Mouse (Mus musculus) midbrain, embryonic 13.5 days (tissue): Measurements from ENCODE around the gene Pde4d. TPM values are rescaled to one million over a fixed set of nuclear protein-coding genes. Genes with fewer than 3 reads are reported as not detected.
A peak's percentile ranks its signal among the peaks of the same experiment; 100 is the strongest.

ENCODE experiments used
- ATAC-seq: fragments of 200-750 bp; cut with Nextera tagmentation; 2 replicates; pipeline ENCODE4 v1.8.0; 2017; ENCODE audit warnings: mild to moderate bottlenecking, moderate TSS enrichment, moderate library complexity
- H3K27ac ChIP-seq: fragments of 300-500 bp; sonication (generic); 2 replicates; pipeline ENCODE4 v1.5.1; 2015; ENCODE audit warnings: inconsistent platforms, mild to moderate bottlenecking, moderate library complexity
- H3K27me3 ChIP-seq: fragments of 300-500 bp; sonication (generic); 2 replicates; pipeline ENCODE4 v1.6.1; 2015; ENCODE audit warnings: mild to moderate bottlenecking, inconsistent platforms
- H3K36me3 ChIP-seq: fragments of 300-500 bp; sonication (generic); 2 replicates; pipeline ENCODE4 v1.6.1; 2015; ENCODE audit warnings: mild to moderate bottlenecking, inconsistent platforms
- H3K4me1 ChIP-seq: fragments of 300-500 bp; sonication (generic); replicated peaks from 2 replicates; pipeline ENCODE4 v1.6.1; 2015; ENCODE audit warnings: inconsistent platforms
- H3K4me2 ChIP-seq: fragments of 300-500 bp; sonication (generic); replicated peaks from 2 replicates; pipeline ENCODE4 v1.6.1; 2015; ENCODE audit warnings: moderate library complexity, mild to moderate bottlenecking, inconsistent platforms
- H3K4me3 ChIP-seq: fragments of 300-500 bp; sonication (generic); replicated peaks from 2 replicates; pipeline ENCODE4 v1.5.1; 2015; ENCODE audit warnings: mild to moderate bottlenecking, inconsistent platforms
- H3K9ac ChIP-seq: fragments of 300-500 bp; sonication (generic); replicated peaks from 2 replicates; pipeline ENCODE4 v1.6.1; 2015; ENCODE audit warnings: mild to moderate bottlenecking, inconsistent platforms
- H3K9me3 ChIP-seq: fragments of 300-500 bp; sonication (generic); 2 replicates; pipeline ENCODE4 v1.6.1; 2016; ENCODE audit warnings: mild to moderate bottlenecking, inconsistent platforms
- WGBS: fragments of 180-500 bp; shearing (Covaris S2); methylation state at CpG from one replicate; pipeline ENCODE4 v1.1.7; 2015; 5-methylcytosine and 5-hydroxymethylcytosine counted together
- polyA plus RNA-seq: library from polyadenylated mRNA; unstranded; fragments of >200 nt; fragmentation: Nextera tagmentation; extraction: Ambion mirVana; gene quantifications from 2 replicates; pipeline ENCODE4 v1.2.1, GENCODE M21; 2015

The Pde4d gene
- polyA plus RNA-seq, 1 experiment from 2014 or later: 19.7 TPM

GRCm38 (mm10) chr13:108536951-108537350 lies 87.2 kb downstream of the Pde4d start:
- ATAC-seq: no peak
- Histone ChIP-seq H3K27ac (no peak overlapping the region), H3K4me2 (no peak overlapping the region), H3K9me3 (no peaks in the 10 kb centered on the region), H3K36me3 (no peaks in the 10 kb centered on the region), H3K4me1 (no peaks in the 10 kb centered on the region), H3K27me3 (no peaks in the 10 kb centered on the region), H3K4me3 (no peak overlapping the region), H3K9ac (no peak overlapping the region)
- WGBS: 88% methylated on average over 6 of the region's 6 CpGs

DNA sequence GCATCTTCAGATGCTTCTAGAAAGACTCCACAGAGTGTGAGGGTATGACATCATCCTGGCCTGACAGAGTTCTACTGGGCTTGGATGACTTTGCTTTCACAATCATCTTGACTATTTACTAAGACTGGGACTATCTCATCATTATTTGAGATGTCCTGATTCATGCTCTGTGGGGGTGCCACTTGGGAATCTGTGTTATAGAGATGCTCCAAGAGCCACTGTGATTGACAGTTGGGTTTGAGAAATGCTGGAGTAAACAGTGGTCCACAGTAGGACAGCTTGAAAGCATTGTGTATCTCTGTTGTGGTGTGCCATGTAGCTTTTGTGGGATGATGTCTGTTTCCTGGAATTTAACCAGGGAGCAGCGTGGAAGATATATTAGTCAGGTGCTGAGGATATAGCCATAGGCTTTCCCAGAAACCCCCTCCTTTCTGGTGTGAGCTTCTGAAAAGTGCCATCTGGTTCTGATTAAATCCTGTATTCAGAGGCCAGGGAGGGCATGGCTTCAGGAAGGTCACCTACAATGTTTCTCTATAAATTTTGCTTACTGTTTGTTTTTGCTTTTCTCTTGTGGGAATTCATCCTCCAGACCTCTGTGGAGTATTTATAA lies 89.1 kb downstream of the Pde4d start:
- Histone ChIP-seq H3K4me1 (no peaks in the 10 kb centered on the region), H3K36me3 (no peaks in the 10 kb centered on the region), H3K4me3 (no peak overlapping the region), H3K9me3 (no peaks in the 10 kb centered on the region), H3K4me2 (no peak overlapping the region), H3K27me3 (no peaks in the 10 kb centered on the region), H3K9ac (no peak overlapping the region), H3K27ac (no peak overlapping the region)
- ATAC-seq: no peak
- 82% methylated on average over 1 of the region's 1 CpGs for WGBS

GRCm38 (mm10) chr13:108541488-108541887 lies 91.7 kb downstream of the Pde4d start:
- WGBS: 91% methylated on average over 3 of the region's 3 CpGs
- Histone ChIP-seq H3K4me1 (no peaks in the 10 kb centered on the region), H3K4me3 (no peak overlapping the region), H3K9ac (no peak overlapping the region), H3K27ac (no peak overlapping the region), H3K9me3 (no peaks in the 10 kb centered on the region), H3K4me2 (no peak overlapping the region), H3K36me3 (no peaks in the 10 kb centered on the region), H3K27me3 (no peaks in the 10 kb centered on the region)
- ATAC-seq: no peak

DNA sequence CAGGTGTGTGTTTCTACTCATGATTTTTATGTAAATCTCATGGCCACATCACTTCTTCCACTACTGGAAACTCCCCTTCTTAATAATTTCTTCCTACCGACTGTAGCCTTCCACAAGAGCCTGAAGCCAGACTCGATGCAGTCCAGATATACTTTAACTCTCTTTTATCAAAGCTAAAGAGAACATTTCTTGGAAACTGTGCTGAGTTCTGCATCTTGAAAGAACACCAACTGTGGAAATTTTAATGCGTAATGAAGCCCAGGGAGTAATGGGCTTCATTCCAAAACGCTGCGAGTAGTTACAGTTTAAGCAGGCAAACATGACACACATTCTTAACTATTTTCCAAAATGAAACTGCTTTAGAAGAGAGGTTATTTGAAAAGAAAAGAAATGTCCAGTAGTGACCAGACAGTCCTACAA lies 92.6 kb downstream of the Pde4d start:
- Histone ChIP-seq H3K27ac (no peak overlapping the region), H3K9me3 (no peaks in the 10 kb centered on the region), H3K4me2 (no peak overlapping the region), H3K4me1 (no peaks in the 10 kb centered on the region), H3K27me3 (no peaks in the 10 kb centered on the region), H3K9ac (no peak overlapping the region), H3K4me3 (no peak overlapping the region), H3K36me3 (no peaks in the 10 kb centered on the region)
- no peak for ATAC-seq
- 93% methylated on average over 5 of the region's 5 CpGs for WGBS

- Histone ChIP-seq H3K27me3 (no peaks in the 10 kb centered on the region), H3K36me3 (no peaks in the 10 kb centered on the region), H3K4me3 (no peak overlapping the region), H3K4me1 (no peaks in the 10 kb centered on the region), H3K9me3 (no peaks in the 10 kb centered on the region), H3K27ac (no peak overlapping the region), H3K4me2 (no peak overlapping the region), H3K9ac (no peak overlapping the region)
- WGBS: 79% methylated on average over 5 of the region's 5 CpGs
- ATAC-seq: no peak
These were observed 102.5 kb downstream of the Pde4d start for GRCm38 (mm10) chr13:108552288-108552687.

- no peak for ATAC-seq
- Histone ChIP-seq H3K9ac (no peak overlapping the region), H3K4me1 (no peaks in the 10 kb centered on the region), H3K27me3 (no peaks in the 10 kb centered on the region), H3K4me2 (no peak overlapping the region), H3K36me3 (no peaks in the 10 kb centered on the region), H3K4me3 (no peak overlapping the region), H3K27ac (no peak overlapping the region), H3K9me3 (no peaks in the 10 kb centered on the region)
- 84% methylated on average over 5 of the region's 5 CpGs for WGBS
These were observed 103.2 kb downstream of the Pde4d start for GRCm38 (mm10) chr13:108552995-108553394.

GRCm38 (mm10) chr13:108554901-108555300 lies 105.2 kb downstream of the Pde4d start:
- Histone ChIP-seq H3K27ac (no peak overlapping the region), H3K9me3 (no peaks in the 10 kb centered on the region), H3K27me3 (no peaks in the 10 kb centered on the region), H3K36me3 (no peaks in the 10 kb centered on the region), H3K9ac (no peak overlapping the region), H3K4me1 (no peaks in the 10 kb centered on the region), H3K4me2 (no peak overlapping the region), H3K4me3 (no peak overlapping the region)
- ATAC-seq: no peak

- Histone ChIP-seq H3K4me3 (no peak overlapping the region), H3K9me3 (no peaks in the 10 kb centered on the region), H3K4me1 (0 out of 2 replicates have a peak, but pooled peaks cover 3% of the 10 kb centered on the region), H3K36me3 (no peaks in the 10 kb centered on the region), H3K27ac (no peak overlapping the region), H3K27me3 (no peaks in the 10 kb centered on the region), H3K4me2 (no peak overlapping the region), H3K9ac (no peak overlapping the region)
- WGBS: 65% methylated on average over 3 of the region's 3 CpGs
- no peak for ATAC-seq
These were observed 147.2 kb downstream of the Pde4d start for GRCm38 (mm10) chr13:108596938-108597337.

GRCm38 (mm10) chr13:108598673-108599072 lies 148.9 kb downstream of the Pde4d start:
- Histone ChIP-seq H3K4me1 (0 out of 2 replicates have a peak, but pooled peaks cover 3% of the 10 kb centered on the region), H3K36me3 (no peaks in the 10 kb centered on the region), H3K9ac (no peak overlapping the region), H3K9me3 (no peaks in the 10 kb centered on the region), H3K27me3 (no peaks in the 10 kb centered on the region), H3K4me2 (no peak overlapping the region), H3K4me3 (no peak overlapping the region), H3K27ac (no peak overlapping the region)
- no peak for ATAC-seq
- WGBS: 76% methylated on average over 3 of the region's 3 CpGs

GRCm38 (mm10) chr13:108599186-108599900 lies 149.6 kb downstream of the Pde4d start:
- ATAC-seq: 0 out of 2 replicates have a peak, but pooled peaks have one; percentile 53
- no peaks in the 10 kb centered on the region for H3K27me3 ChIP-seq
- 66% methylated on average over 6 of the region's 6 CpGs for WGBS

DNA sequence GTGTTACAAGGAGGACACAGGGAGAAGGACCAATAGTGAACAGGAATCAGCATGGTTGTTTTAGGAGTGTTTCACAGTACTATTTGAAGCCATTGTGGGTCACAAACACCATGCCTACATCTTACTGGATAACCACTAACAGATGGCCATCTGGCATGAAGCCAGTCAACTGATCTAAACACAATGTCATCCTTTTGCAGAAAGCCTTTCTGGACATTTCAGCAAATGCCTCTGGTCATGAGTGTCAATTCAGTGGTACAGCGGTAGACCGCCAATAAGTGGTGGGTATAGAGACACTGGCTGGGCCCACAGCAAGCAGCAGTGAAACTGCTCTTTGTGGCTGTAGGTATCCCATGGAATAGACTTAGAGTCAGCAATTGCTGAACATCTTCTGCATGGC lies 151.3 kb downstream of the Pde4d start:
- no peak overlapping the region for H3K4me3 ChIP-seq
- H3K9me3 ChIP-seq: no peaks in the 10 kb centered on the region
- H3K9ac ChIP-seq: no peak overlapping the region
- H3K4me2 ChIP-seq: no peak overlapping the region
- no peaks in the 10 kb centered on the region for H3K27me3 ChIP-seq
- H3K27ac ChIP-seq: no peak overlapping the region
- WGBS: 91% methylated on average over 2 of the region's 2 CpGs
- no peaks in the 10 kb centered on the region for H3K36me3 ChIP-seq
- ATAC-seq: no peak
- 0 out of 2 replicates have a peak, but pooled peaks cover 3% of the 10 kb centered on the region for H3K4me1 ChIP-seq

More at GRCm38 (mm10) chr13:108599186-108599900, 149.6 kb downstream of the Pde4d start:
- Histone ChIP-seq H3K36me3 (no peaks in the 10 kb centered on the region), H3K27ac (no peak overlapping the region), H3K9ac (no peak overlapping the region), H3K9me3 (no peaks in the 10 kb centered on the region), H3K4me1 (0 out of 2 replicates have a peak, but pooled peaks cover 3% of the 10 kb centered on the region), H3K4me3 (no peak overlapping the region), H3K4me2 (no peak overlapping the region)

DNA sequence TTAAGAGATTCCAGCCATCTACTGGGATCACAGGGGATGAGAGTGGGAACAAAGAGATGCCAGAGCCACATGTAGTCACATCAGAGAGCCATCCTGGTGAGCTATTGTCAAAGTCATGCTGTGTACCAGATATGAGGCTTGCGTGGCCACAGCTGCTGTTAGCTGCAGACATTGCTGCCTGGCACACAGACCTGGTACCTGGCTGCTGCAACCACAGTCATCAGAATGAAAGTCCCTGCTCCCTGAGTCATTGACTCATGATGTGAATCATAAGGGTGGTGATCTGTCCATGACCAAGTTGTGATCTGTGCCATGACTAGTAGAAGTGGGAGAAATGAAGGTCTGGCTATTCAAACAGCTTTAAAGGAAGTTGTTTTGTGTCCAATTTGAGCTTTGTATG lies 153.8 kb downstream of the Pde4d start:
- H3K9ac ChIP-seq: no peak overlapping the region
- no peak overlapping the region for H3K4me2 ChIP-seq
- WGBS: 31% methylated on average over 1 of the region's 1 CpGs
- H3K36me3 ChIP-seq: no peaks in the 10 kb centered on the region
- no peak for ATAC-seq
- no peak overlapping the region for H3K4me3 ChIP-seq
- H3K4me1 ChIP-seq: 0 out of 2 replicates have a peak, but pooled peaks cover 3% of the 10 kb centered on the region
- H3K27ac ChIP-seq: no peak overlapping the region
- no peaks in the 10 kb centered on the region for H3K9me3 ChIP-seq
- no peaks in the 10 kb centered on the region for H3K27me3 ChIP-seq
